Mouse (Mus musculus) embryonic facial prominence, embryonic 15.5 days (tissue): Measurements from ENCODE around the gene Neurog3. TPM values are rescaled to one million over a fixed set of nuclear protein-coding genes. Genes with fewer than 3 reads are reported as not detected.
A peak's percentile ranks its signal among the peaks of the same experiment; 100 is the strongest.

ENCODE experiments used
- ATAC-seq: fragments of 200-750 bp; cut with Nextera tagmentation; 2 replicates; pipeline ENCODE4 v1.8.0; 2017; ENCODE audit warnings: low read depth, moderate TSS enrichment; ENCODE audit not compliant: insufficient number of reproducible peaks, low FRiP score, low TSS enrichment
- H3K27ac ChIP-seq: fragments of 300-500 bp; sonication (generic); replicated peaks from 2 replicates; pipeline ENCODE4 v1.5.1; 2015; ENCODE audit warnings: mild to moderate bottlenecking, inconsistent platforms
- H3K27me3 ChIP-seq: fragments of 300-500 bp; sonication (generic); 2 replicates; pipeline ENCODE4 v1.6.1; 2015; ENCODE audit warnings: inconsistent platforms
- H3K36me3 ChIP-seq: fragments of 300-500 bp; sonication (generic); 2 replicates; pipeline ENCODE4 v1.6.1; 2015; ENCODE audit warnings: mild to moderate bottlenecking, inconsistent platforms
- H3K4me1 ChIP-seq: fragments of 300-500 bp; sonication (generic); 2 replicates; pipeline ENCODE4 v1.6.1; 2015; ENCODE audit warnings: inconsistent platforms
- H3K4me2 ChIP-seq: fragments of 300-500 bp; sonication (generic); replicated peaks from 2 replicates; pipeline ENCODE4 v1.6.1; 2015; ENCODE audit warnings: mild to moderate bottlenecking, inconsistent platforms
- H3K4me3 ChIP-seq: fragments of 300-500 bp; sonication (generic); replicated peaks from 2 replicates; pipeline ENCODE4 v1.5.1; 2015; ENCODE audit warnings: mild to moderate bottlenecking, inconsistent platforms
- H3K9ac ChIP-seq: fragments of 300-500 bp; sonication (generic); 2 replicates; pipeline ENCODE4 v1.6.1; 2015; ENCODE audit warnings: inconsistent platforms
- H3K9me3 ChIP-seq: fragments of 300-500 bp; sonication (generic); replicated peaks from 2 replicates; pipeline ENCODE4 v1.6.1; 2016; ENCODE audit warnings: inconsistent platforms
- WGBS: fragments of 180-500 bp; shearing (Covaris S2); methylation state at CpG from one replicate; pipeline ENCODE4 v1.1.7; 2015; 5-methylcytosine and 5-hydroxymethylcytosine counted together
- polyA plus RNA-seq: library from polyadenylated mRNA; unstranded; fragments of >200 nt; fragmentation: Nextera tagmentation; extraction: Ambion mirVana; gene quantifications from 2 replicates; pipeline ENCODE4 v1.2.1, GENCODE M21; 2015

Gene Neurog3
- polyA plus RNA-seq: not detected in 2 replicates

DNA sequence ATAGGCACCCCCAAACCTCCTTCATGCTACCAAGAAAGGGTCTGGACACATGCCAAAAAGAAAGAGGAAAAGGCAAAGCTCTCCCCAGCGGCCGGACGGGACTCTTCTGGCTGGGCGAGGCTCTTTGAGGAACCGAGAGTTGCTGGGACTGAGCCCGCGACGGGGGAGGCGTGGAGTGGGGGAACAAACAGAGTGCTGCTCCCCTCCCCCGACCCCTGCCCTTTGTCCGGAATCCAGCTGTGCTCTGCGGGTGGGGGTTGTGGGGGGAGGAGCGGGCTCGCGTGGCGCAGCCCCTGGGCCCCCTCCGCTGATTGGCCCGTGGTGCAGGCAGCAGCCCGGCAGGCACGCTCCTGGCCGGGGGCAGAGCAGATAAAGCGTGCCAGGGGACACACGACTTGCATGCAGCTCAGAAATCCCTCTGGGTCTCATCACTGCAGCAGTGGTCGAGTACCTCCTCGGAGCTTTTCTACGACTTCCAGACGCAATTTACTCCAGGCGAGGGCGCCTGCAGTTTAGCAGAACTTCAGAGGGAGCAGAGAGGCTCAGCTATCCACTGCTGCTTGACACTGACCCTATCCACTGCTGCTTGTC is at the start of gene Neurog3:
Gene Neurog3, plus strand, starts transcription at position 400 of the 591 bp plus-strand sequence.
- Histone ChIP-seq H3K27me3 (peaks cover 100% of the 10 kb centered on the region), H3K4me2 (peak within 1 kb of the TSS; percentile 46), H3K4me1 (peaks cover 14% of the 10 kb centered on the region), H3K4me3 (peak within 1 kb of the TSS; percentile 24), H3K9me3 (no peaks in the 10 kb centered on the region), H3K36me3 (no peaks in the 10 kb centered on the region), H3K9ac (no peak within 1 kb of the TSS), H3K27ac (no peak within 1 kb of the TSS)
- ATAC-seq: no peak; the same call in 1 of the 2 replicates
- under 1% methylated on average over 28 of the region's 29 CpGs for WGBS

- Histone ChIP-seq H3K4me1 (no peaks in the 10 kb centered on the region), H3K27me3 (no peaks in the 10 kb centered on the region), H3K27ac (no peak overlapping the region), H3K9ac (no peak overlapping the region), H3K4me3 (no peak overlapping the region), H3K9me3 (no peaks in the 10 kb centered on the region), H3K4me2 (no peak overlapping the region), H3K36me3 (no peaks in the 10 kb centered on the region)
- ATAC-seq: no peak
- WGBS: 50% methylated on average over 2 of the region's 2 CpGs
Measured at GRCm38 (mm10) chr10:62086044-62086443, 46.8 kb upstream of the Neurog3 start.

DNA sequence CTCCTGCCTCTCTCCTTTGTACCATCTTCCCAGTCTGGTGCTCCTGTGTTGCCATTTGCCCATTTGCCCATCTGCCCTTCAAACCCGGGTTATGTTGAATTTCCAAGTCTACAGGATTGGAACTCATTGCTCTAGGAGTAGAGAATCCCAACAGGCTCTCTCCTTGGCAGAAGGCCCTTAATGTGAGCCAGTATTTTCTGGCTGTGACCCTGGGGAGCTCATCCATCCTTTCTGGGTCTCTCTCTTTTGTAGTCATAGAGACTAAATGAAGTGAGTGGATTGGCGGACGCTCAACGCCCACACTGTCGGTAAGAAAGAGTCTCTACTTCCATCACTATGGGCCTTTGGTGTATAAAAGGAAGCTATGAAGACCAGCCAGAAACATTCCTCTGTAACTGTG is 46.1 kb upstream of the Neurog3 start:
- 90% methylated on average over 5 of the region's 5 CpGs for WGBS
- H3K9me3 ChIP-seq: no peaks in the 10 kb centered on the region
- H3K9ac ChIP-seq: no peak overlapping the region
- no peak overlapping the region for H3K4me3 ChIP-seq
- H3K36me3 ChIP-seq: no peaks in the 10 kb centered on the region
- no peak overlapping the region for H3K4me2 ChIP-seq
- no peak overlapping the region for H3K27ac ChIP-seq
- no peaks in the 10 kb centered on the region for H3K4me1 ChIP-seq
- no peak for ATAC-seq
- H3K27me3 ChIP-seq: no peaks in the 10 kb centered on the region

- no peak for ATAC-seq
- no peaks in the 10 kb centered on the region for H3K4me1 ChIP-seq
- WGBS: 81% methylated on average over 5 of the region's 5 CpGs
- no peaks in the 10 kb centered on the region for H3K9me3 ChIP-seq
- H3K36me3 ChIP-seq: no peaks in the 10 kb centered on the region
- no peaks in the 10 kb centered on the region for H3K27me3 ChIP-seq
- no peak overlapping the region for H3K27ac ChIP-seq
- H3K4me3 ChIP-seq: no peak overlapping the region
- no peak overlapping the region for H3K4me2 ChIP-seq
- no peak overlapping the region for H3K9ac ChIP-seq
Measured at GRCm38 (mm10) chr10:62088411-62088810, 44.5 kb upstream of the Neurog3 start.

- no peak overlapping the region for H3K4me2 ChIP-seq
- ATAC-seq: no peak
- H3K9ac ChIP-seq: no peak overlapping the region
- H3K9me3 ChIP-seq: no peaks in the 10 kb centered on the region
- no peaks in the 10 kb centered on the region for H3K36me3 ChIP-seq
- no peaks in the 10 kb centered on the region for H3K27me3 ChIP-seq
- 40% methylated on average over 7 of the region's 7 CpGs for WGBS
- H3K4me3 ChIP-seq: no peak overlapping the region
- no peaks in the 10 kb centered on the region for H3K4me1 ChIP-seq
- no peak overlapping the region for H3K27ac ChIP-seq
Measured at GRCm38 (mm10) chr10:62089071-62089470, 43.8 kb upstream of the Neurog3 start.

- no peaks in the 10 kb centered on the region for H3K27me3 ChIP-seq
- no peak overlapping the region for H3K4me2 ChIP-seq
- H3K9ac ChIP-seq: no peak overlapping the region
- no peak overlapping the region for H3K27ac ChIP-seq
- no peak for ATAC-seq
- H3K9me3 ChIP-seq: no peaks in the 10 kb centered on the region
- H3K4me3 ChIP-seq: no peak overlapping the region
- H3K4me1 ChIP-seq: no peaks in the 10 kb centered on the region
- H3K36me3 ChIP-seq: no peaks in the 10 kb centered on the region
Measured at GRCm38 (mm10) chr10:62089486-62089885, 43.4 kb upstream of the Neurog3 start.

DNA sequence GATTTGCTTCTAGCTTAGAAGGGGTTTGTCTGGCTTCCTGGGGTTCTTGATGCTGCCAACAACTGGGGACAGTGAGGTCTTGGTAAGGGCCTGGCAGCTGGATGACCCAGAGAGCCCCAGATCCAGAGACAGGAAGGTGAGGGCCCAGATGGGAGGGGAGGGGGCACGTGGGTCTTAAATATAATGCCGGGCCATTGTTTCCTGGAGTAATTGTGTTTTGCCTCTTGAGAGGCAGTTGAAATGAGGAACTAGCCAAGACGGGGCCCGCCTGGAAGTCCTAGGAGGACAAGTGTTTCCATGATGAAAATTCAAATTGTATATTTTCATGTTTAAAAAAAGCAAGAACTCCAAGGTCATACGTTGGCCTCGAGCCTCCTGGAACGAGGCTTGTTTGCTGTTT is 39.0 kb upstream of the Neurog3 start:
- H3K36me3 ChIP-seq: no peaks in the 10 kb centered on the region
- WGBS: 72% methylated on average over 7 of the region's 7 CpGs
- H3K9ac ChIP-seq: no peak overlapping the region
- H3K4me1 ChIP-seq: no peaks in the 10 kb centered on the region
- H3K9me3 ChIP-seq: no peaks in the 10 kb centered on the region
- no peaks in the 10 kb centered on the region for H3K27me3 ChIP-seq
- H3K4me2 ChIP-seq: no peak overlapping the region
- no peak for ATAC-seq
- no peak overlapping the region for H3K4me3 ChIP-seq
- no peak overlapping the region for H3K27ac ChIP-seq

DNA sequence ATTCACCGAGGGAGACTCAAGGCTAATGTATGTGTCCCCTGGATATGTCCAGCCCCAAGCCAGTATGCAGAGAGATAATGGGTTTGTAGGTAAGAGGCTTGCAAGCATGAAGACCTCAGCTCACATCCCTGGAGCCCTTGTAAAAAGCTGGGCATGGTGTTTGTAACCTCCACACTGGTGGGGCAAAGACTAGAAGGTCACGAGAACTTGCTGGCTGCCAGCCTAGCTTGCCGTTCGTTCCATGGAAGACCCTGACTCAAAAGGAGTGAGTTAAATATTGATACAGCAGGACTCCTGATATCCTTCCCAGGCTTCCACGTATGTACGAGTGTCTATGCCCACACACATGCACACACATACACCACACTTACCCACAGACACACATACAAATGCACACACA is 38.5 kb upstream of the Neurog3 start:
- Histone ChIP-seq H3K9me3 (no peaks in the 10 kb centered on the region), H3K9ac (no peak overlapping the region), H3K4me1 (no peaks in the 10 kb centered on the region), H3K4me2 (no peak overlapping the region), H3K27me3 (no peaks in the 10 kb centered on the region), H3K36me3 (no peaks in the 10 kb centered on the region), H3K27ac (no peak overlapping the region), H3K4me3 (no peak overlapping the region)
- no peak for ATAC-seq
- WGBS: 88% methylated on average over 6 of the region's 6 CpGs

GRCm38 (mm10) chr10:62099749-62100403 is 33.0 kb upstream of the Neurog3 start:
- no peak overlapping the region for H3K27ac ChIP-seq

GRCm38 (mm10) chr10:62101504-62102439 is 31.1 kb upstream of the Neurog3 start:
- Histone ChIP-seq H3K27ac (no peak overlapping the region), H3K4me1 (peaks cover 16% of the 10 kb centered on the region), H3K4me2 (0 out of 2 replicates have a peak overlapping the region, but pooled peaks have one; percentile 34), H3K4me3 (no peak overlapping the region), H3K9ac (no peak overlapping the region), H3K36me3 (no peaks in the 10 kb centered on the region), H3K27me3 (peaks cover 24% of the 10 kb centered on the region), H3K9me3 (no peaks in the 10 kb centered on the region)
- ATAC-seq: 0 out of 2 replicates have a peak, but pooled peaks have one; percentile 26
- WGBS: 12% methylated on average over 7 of the region's 7 CpGs

More at GRCm38 (mm10) chr10:62099749-62100403, 33.0 kb upstream of the Neurog3 start:
- peaks cover 23% of the 10 kb centered on the region for H3K27me3 ChIP-seq
- H3K9ac ChIP-seq: no peak overlapping the region
- H3K36me3 ChIP-seq: no peaks in the 10 kb centered on the region
- H3K4me2 ChIP-seq: no peak overlapping the region
- H3K4me3 ChIP-seq: no peak overlapping the region
- WGBS: 56% methylated on average over 10 of the region's 10 CpGs
- peaks cover 16% of the 10 kb centered on the region for H3K4me1 ChIP-seq
- ATAC-seq: no peak
- H3K9me3 ChIP-seq: no peaks in the 10 kb centered on the region

DNA sequence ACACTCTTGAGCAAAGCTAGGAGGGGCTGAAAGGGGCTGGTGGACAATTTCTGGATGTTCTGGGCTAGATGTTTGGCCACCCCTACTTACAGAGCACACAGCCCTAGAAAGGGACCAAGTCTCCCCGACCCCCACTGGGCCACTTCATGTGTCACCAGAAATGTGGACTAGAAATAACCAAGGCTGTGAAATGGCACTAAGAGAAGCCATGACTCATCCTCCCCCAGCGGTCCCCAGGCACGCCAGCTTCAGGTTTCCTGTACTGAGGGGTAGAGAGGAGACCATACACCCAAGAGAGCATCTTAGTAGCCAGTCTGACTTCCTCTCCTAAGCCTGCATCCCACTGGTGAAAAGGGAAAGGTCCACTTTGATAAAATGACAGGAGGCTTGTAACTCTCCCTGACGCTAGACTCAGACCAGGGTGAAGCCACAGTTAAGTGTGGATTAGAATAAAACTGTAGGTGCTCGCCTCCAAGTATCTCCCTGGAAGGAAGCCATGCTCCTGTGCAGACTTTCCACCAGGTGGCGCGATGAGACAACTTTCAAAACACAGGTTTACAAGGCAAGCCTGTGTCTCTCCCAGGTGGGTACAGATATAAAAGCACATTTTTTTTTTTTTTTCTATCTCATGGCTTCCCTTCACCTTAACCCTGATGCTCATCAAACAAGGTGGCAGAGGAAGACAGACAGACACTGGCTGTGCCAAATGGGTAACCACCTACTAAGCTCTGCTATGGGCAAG is 27.9 kb upstream of the Neurog3 start:
- Histone ChIP-seq H3K9me3 (no peaks in the 10 kb centered on the region), H3K27me3 (peaks cover 32% of the 10 kb centered on the region), H3K9ac (no peak overlapping the region), H3K4me1 (peaks cover 12% of the 10 kb centered on the region), H3K27ac (no peak overlapping the region), H3K4me3 (no peak overlapping the region), H3K36me3 (no peaks in the 10 kb centered on the region), H3K4me2 (no peak overlapping the region)
- no peak for ATAC-seq
- WGBS: 26% methylated on average over 7 of the region's 7 CpGs
